Mouse (Mus musculus) embryo, embryonic 11.5 days (tissue): ENCODE measurements at regions not wholly inside any gene's neighbourhood (a gene's known extent, or its start where the extent isn't known, plus 50 kb on each side); places are given as distances from the start of the nearest gene placed in this dataset.
"Not testable (repeated sequence)": the region's sequence is repeated elsewhere in the genome, so short reads cannot be mapped to it uniquely, and the experiment has no call there.

Experiments used
- DNase-seq: peaks from one replicate; pipeline ENCODE4 v3.0.0-alpha.2; 2012; ENCODE audit warnings: low read depth, low spot score

DNA sequence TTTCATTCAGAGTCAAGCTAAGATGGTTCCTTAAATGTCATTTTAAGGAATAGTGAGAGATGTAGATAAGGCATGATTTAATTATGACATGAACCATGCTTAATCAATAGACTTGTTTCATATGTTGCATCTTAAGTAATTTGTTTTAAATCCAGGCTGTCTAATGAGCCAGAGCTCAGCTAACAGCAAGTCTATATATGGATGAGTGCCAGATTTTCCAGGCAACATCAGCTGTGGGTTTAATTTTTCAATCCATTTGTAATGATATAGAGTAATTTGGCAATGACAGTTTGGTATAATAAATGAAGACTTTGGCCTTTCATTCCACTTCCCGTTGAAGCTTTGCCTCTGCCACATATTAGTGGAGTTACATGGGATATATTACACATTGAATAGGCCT, 677.3 kb upstream of the Sorcs1 start:
- DNase-seq = no peak

DNA sequence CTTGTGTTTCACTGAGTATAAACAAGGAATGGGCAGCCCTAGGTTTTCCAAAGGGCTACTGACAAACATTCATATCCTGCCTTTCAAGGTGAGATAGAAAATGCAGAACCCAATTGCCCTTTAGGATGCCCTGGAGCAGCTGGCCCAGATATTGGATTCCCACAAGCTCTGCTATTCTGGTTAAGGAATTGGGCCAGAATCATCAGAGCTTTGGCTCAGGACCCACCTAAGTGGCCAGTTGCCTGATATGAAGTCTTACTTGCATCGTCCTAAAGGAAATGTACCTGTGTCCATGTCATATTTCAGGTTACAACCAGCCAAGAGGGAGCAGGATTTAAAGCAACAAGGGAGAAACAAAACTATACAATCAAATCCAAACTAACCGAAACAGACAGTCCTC, 662.0 kb upstream of the Sorcs1 start:
- DNase-seq = no peak

DNA sequence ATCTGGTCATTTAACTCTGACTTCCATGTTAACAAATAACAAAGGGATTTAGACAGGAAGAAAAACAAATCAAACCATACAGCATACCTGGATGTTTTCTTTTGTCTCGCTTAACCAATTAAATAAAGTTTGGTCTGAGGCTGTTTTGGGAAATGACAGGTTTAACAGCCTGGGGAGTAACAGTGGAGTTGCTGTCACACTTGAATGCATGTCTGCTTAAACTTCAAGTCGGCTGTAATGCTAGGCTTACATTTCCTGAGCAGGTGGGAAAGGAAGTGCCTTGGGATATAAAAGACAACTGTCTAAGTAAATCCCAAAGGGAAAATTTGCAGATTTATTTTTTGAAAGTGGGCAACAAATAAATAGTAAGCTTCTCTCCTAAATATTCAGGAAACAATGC, 651.6 kb upstream of the Sorcs1 start:
- no peak for DNase-seq

DNA sequence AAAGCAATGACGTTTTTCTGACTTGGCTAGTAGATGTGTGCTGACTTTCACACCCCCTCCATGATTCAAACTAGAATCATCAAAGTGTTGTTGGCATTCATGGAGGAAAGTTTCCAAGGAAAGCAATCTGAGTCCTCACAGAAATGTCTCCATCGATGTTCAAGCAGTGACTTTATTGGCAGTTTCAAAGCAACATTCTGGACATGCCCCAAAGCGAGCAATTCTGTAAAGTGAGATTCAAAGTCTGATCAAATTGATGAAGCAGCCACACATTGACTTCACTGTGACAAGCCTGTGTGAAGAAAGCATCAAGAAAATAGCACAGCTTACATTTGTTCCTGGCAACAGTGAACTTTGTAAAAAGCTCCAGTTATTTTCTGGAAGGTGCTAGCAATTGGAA, 625.3 kb upstream of the Sorcs1 start:
- no peak for DNase-seq

DNA sequence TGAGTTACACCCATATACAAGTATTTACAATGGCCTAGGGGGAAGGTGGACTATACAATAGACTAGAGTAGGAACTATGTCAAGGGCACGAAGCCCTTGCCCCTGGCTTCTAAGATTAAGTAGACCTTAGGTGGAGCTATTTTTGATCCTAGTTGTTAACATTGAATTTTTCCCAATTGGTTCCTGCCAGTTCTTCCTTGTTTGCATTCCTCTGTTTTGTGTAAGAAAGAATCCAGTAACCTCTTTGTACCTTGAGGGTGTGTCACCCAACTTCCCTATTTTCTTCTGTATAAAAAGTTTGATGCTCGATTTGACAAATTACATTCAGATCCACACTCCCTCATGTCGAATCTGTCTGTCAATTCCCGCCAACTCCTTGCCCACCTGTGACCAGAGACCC, 618.2 kb upstream of the Sorcs1 start:
- DNase-seq = not testable (repeated sequence)

DNA sequence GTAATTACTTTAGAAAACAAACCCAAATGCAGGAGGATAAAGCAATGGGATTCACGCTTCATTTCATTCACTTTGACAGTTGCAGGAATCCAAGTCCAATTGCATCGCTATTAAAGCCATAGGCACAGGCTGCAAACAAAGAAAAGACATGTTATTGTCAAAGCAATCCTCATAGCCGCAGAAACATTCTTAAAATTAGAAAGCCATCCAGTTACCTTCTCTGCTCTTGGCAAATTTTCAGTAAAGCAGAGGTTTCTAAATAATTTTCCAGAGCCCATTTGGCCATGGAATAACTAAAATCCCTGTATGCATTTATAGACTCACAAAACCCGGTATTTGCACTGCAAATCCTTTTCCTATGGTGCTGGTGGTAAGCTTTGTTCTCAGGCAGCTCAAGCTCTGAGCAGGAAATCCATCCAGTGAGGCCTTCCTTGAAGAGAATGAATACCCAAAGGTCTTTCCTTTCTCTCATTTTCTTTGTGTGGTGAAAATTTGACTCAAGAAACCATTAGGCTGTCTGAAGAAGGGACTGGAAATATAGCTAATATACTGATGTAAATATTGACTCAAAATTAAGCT, 590.6 kb upstream of the Sorcs1 start:
- no peak for DNase-seq

DNA sequence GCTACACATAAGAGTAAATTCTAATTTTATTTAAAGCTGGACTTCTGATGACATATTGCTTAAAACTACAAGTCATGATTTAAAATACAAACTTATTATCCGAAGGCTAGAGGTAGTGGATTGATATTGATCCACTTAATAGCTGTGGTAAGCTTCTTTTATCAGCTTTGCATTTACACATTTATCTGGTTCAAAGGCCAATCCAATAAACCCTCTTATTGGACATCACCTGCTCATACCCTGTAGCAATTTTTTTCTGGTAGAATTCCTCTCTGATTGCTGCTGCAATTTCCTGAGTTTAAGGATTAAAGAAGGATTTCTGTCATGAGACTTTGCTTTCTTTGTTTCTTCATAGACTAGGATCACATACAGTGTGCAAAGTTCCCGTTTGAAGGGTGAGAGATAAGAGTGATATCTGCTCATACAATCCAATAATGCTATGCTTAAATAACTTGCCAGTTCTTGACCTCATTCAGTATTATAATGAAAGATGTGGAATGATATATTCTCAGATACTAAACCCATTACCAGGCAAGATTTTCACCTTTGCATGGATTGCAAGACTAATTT, 561.9 kb upstream of the Sorcs1 start:
- DNase-seq = no peak

DNA sequence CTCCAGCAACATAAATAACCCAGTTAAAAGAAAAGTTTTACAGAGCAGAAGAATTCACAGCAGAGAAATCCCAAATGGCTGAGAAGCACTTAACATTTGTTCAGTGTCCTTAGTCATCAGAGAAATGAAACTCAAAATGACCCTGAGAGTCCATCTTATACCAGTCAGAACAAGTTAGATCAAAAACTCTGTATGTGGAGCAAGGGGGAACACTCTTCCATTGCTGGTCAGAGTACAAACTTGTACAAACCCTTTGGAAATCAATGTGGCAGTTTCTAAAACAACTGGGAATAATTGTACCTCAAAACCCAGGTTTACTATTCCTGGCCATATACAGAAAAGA, 559.7 kb upstream of the Sorcs1 start:
- DNase-seq = no peak

DNA sequence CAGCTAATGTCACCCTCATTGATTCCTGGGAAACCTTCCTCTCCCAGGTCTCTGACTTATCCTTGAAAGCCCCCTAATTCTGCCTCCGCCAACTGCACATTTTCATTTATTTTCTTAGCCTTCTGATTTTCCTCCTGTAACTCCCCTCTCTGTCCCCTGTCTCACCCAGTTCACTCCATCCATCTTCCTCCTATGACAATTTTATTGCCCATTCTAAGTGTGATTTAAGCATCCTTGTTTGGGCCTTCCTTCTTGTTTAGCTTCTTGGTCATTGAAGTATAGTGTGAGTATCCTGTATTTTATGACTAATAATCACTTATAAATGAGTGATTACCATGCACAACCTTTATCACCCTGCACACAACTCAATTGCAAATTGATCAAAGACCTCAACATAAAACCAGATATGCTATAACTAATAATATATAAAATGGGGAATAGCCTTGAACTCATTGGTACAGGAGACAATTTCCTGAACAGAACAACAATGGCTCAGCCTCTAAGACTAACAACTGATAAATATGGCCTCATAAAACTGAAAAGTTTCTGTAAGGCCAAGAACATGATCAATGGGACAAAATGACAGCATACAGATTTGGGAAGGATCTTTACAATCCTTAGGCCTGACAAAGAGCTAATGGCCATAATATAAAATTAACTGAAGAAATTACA, 559.2 kb upstream of the Sorcs1 start:
- DNase-seq = no peak

DNA sequence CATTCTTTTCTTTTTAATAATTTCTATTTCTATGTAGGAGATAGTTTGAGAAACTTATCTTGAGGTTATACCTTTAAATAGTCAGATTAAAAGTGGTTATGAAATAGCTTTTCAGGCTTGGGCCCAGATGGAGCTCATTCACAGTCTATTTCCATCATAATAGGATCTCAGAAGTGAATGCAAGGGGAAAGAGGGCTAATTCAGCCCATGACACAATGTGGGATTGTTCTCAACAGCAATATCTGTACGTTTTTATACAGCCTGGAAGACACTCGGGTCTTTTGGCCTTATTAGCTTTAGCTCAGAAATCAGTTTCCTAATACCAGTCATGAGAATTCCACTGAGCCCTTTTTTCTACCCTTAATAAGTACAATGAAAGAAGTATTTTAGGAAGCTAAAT, 554.1 kb upstream of the Sorcs1 start:
- DNase-seq = no peak

DNA sequence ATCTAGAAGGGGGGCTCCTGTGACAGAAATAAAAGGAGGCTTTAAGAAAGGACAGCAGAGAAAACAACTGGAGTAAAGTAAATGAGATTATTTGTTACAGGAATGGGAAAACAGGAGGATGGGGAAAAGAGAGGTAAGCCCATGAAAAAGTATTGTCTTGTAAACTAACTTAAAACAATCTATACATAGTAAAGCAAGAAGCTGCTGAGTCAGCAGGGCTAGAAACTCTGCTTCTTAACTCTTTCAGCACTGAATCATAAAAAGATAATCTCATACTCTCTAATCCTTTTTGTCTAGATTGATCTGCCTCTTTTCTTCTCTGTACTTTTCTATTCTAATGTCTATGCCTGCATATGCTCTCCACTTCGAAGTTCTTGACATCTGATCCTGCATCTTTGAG, 548.5 kb upstream of the Sorcs1 start:
- DNase-seq = no peak

DNA sequence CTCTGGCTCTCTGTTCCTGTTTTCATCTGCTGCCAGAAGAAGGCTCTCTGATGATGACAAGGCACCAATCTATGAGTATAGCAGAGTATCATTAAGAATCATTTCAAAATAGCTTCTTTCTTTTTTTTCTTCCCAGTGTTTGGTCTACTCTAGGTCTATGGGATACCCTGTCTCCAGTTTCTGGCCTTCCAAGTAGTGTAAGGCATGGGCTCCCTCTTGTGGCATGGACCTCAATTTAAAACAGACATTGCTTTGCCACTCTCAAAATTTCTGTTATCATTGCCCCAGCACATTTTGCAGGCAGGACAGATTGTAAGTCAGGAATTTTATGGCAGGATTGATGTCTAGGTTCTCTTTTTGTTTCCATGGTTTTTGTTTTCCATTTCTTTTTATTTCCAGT, 522.9 kb upstream of the Sorcs1 start:
- DNase-seq = peak; percentile 9
